In genomic region chr11:118874487-118875095, GRCm38 (mm10) we compare ENCODE assay signal across 11 mouse cellular contexts. TPM values are rescaled to one million over a fixed set of nuclear protein-coding genes. Genes with fewer than 3 reads are reported as not detected.
DNase-seq lines count a peak whose midpoint lies in the region; ATAC-seq lines count a peak whose summit lies in the region.
"Had no signal": no experiment of that assay in that cellular context is flagged by ENCODE, and none has a peak within 500 bp of the region (broad histone marks: within the 10 kb centered on the region; RNA-seq: fewer than 3 reads in every experiment).

No protein-coding gene starts in this region.

- H3K27me3 ChIP-seq in kidney, embryonic 16.5 days (ENCODE audit: insufficient read depth, low read length): peaks cover 2% of the 10 kb centered on the region
- H3K27me3 ChIP-seq in embryonic facial prominence, embryonic 14.5 days (replicated peaks; ENCODE audit: control insufficient read depth, insufficient read depth, low read length): no peaks in the 10 kb centered on the region
- H3K27me3 ChIP-seq in hindbrain, embryonic 12.5 days: no peaks in the 10 kb centered on the region
- no peaks in the 10 kb centered on the region for H3K27me3 ChIP-seq in midbrain, embryonic 15.5 days (replicated peaks)
- H3K27me3 ChIP-seq: limb, embryonic 15.5 days; lung, embryonic 15.5 days had no signal

- ATAC-seq in kidney, embryonic 16.5 days (ENCODE audit: low FRiP score, low TSS enrichment): peak; percentile 77
- ATAC-seq in embryonic facial prominence, embryonic 14.5 days (ENCODE audit: low read depth): no peak
- peak; percentile 38; the same call in 1 of the 2 replicates for ATAC-seq in hindbrain, embryonic 12.5 days (ENCODE audit: low FRiP score)
- ATAC-seq in midbrain, embryonic 15.5 days (replicated peaks): peak; percentile 57

- no peaks in the 10 kb centered on the region for H3K9me3 ChIP-seq in kidney, embryonic 16.5 days (ENCODE audit: low read length)
- H3K9me3 ChIP-seq in embryonic facial prominence, embryonic 14.5 days (ENCODE audit: control insufficient read depth, low read length): no peaks in the 10 kb centered on the region
- no peaks in the 10 kb centered on the region for H3K9me3 ChIP-seq in hindbrain, embryonic 12.5 days (replicated peaks)
- H3K9me3 ChIP-seq in midbrain, embryonic 15.5 days: no peaks in the 10 kb centered on the region
- H3K9me3 ChIP-seq: limb, embryonic 15.5 days; lung, embryonic 15.5 days had no signal

- no peak overlapping the region for H3K9ac ChIP-seq in kidney, embryonic 16.5 days (replicated peaks; ENCODE audit: low read length)
- H3K9ac ChIP-seq in embryonic facial prominence, embryonic 14.5 days (ENCODE audit: low read depth, low read length): no peak overlapping the region
- no peak overlapping the region; the same call in 1 of the 2 replicates for H3K9ac ChIP-seq in hindbrain, embryonic 12.5 days
- H3K9ac ChIP-seq in midbrain, embryonic 15.5 days: no peak overlapping the region
- H3K9ac ChIP-seq: limb, embryonic 15.5 days; lung, embryonic 15.5 days had no signal

- H3K4me3 ChIP-seq in kidney, embryonic 16.5 days (ENCODE audit: low read length): no peak overlapping the region
- no peak overlapping the region for H3K4me3 ChIP-seq in embryonic facial prominence, embryonic 14.5 days (ENCODE audit: low read depth, low read length)
- H3K4me3 ChIP-seq in hindbrain, embryonic 12.5 days: no peak overlapping the region
- no peak overlapping the region for H3K4me3 ChIP-seq in midbrain, embryonic 15.5 days
- H3K4me3 ChIP-seq: limb, embryonic 15.5 days; lung, embryonic 15.5 days had no signal

- H3K36me3 ChIP-seq in kidney, embryonic 16.5 days (ENCODE audit: insufficient read depth, low read length): no peaks in the 10 kb centered on the region
- no peaks in the 10 kb centered on the region for H3K36me3 ChIP-seq in embryonic facial prominence, embryonic 14.5 days (ENCODE audit: control insufficient read depth, insufficient read depth, low read length)
- H3K36me3 ChIP-seq in hindbrain, embryonic 12.5 days: no peaks in the 10 kb centered on the region
- no peaks in the 10 kb centered on the region for H3K36me3 ChIP-seq in midbrain, embryonic 15.5 days (replicated peaks)
- H3K36me3 ChIP-seq: limb, embryonic 15.5 days; lung, embryonic 15.5 days had no signal

- DNase-seq in kidney, adult 11 months: no peak
- DNase-seq in embryonic facial prominence, embryonic 14.5 days (ENCODE audit: low spot score): peak; percentile 49
- no peak for DNase-seq in thymus, postnatal 4 days
- DNase-seq in frontal cortex, postnatal 25 days (ENCODE audit: low spot score in 2 of 2): no peak
- no peak for DNase-seq in thymus, postnatal 10 days (ENCODE audit: low spot score in 2 of 2)
- DNase-seq: heart, postnatal 4 days had no signal

- peaks cover 21% of the 10 kb centered on the region for H3K4me1 ChIP-seq in kidney, embryonic 16.5 days (ENCODE audit: insufficient read depth, low read length)
- H3K4me1 ChIP-seq in embryonic facial prominence, embryonic 14.5 days (ENCODE audit: control insufficient read depth, insufficient read depth, low read length): peaks cover 6% of the 10 kb centered on the region; the same call in 1 of the 2 replicates
- H3K4me1 ChIP-seq in hindbrain, embryonic 12.5 days: peaks cover 33% of the 10 kb centered on the region
- peaks cover 34% of the 10 kb centered on the region for H3K4me1 ChIP-seq in midbrain, embryonic 15.5 days
- H3K4me1 ChIP-seq: lung, embryonic 15.5 days had no signal

- H3K27ac ChIP-seq in kidney, embryonic 16.5 days (ENCODE audit: low read length): no peak overlapping the region
- no peak overlapping the region for H3K27ac ChIP-seq in embryonic facial prominence, embryonic 14.5 days (replicated peaks; ENCODE audit: low read depth, low read length)
- H3K27ac ChIP-seq in hindbrain, embryonic 12.5 days: peak overlapping the region; percentile 75
- H3K27ac ChIP-seq in midbrain, embryonic 15.5 days: peak overlapping the region; percentile 68
- H3K27ac ChIP-seq: limb, embryonic 15.5 days; lung, embryonic 15.5 days had no signal

- no peak overlapping the region for H3K4me2 ChIP-seq in kidney, embryonic 16.5 days (replicated peaks; ENCODE audit: low read depth, low read length)
- H3K4me2 ChIP-seq in embryonic facial prominence, embryonic 14.5 days (ENCODE audit: low read depth, low read length): no peak overlapping the region
- H3K4me2 ChIP-seq in hindbrain, embryonic 12.5 days (replicated peaks): 0 out of 2 replicates have a peak overlapping the region, but pooled peaks have one; percentile 22
- no peak overlapping the region; the same call in 1 of the 2 replicates for H3K4me2 ChIP-seq in midbrain, embryonic 15.5 days
- H3K4me2 ChIP-seq: limb, embryonic 15.5 days; lung, embryonic 15.5 days had no signal

- 16% methylated on average over 7 of the region's 7 CpGs for WGBS in kidney, embryonic 16.5 days
- 30% methylated on average over 7 of the region's 7 CpGs for WGBS in embryonic facial prominence, embryonic 14.5 days
- 26% methylated on average over 7 of the region's 7 CpGs for WGBS in hindbrain, embryonic 12.5 days
- WGBS in midbrain, embryonic 15.5 days: 21% methylated on average over 7 of the region's 7 CpGs

RNA-seq across cellular contexts. Expression of gene Rbfox3, which starts 36.8 kb away (rescaled TPM):
- polyA plus RNA-seq in kidney, embryonic 16.5 days (2015; fragmentation: Nextera tagmentation; extraction: Ambion mirVana): 0.63 and 1.0 TPM in 2 replicates
- 3.4 and 3.5 TPM in 2 replicates for polyA plus RNA-seq in embryonic facial prominence, embryonic 14.5 days (2014; fragmentation: Nextera tagmentation; extraction: Ambion mirVana)
- polyA plus RNA-seq in hindbrain, embryonic 12.5 days (2016; fragmentation: Nextera tagmentation; extraction: Ambion mirVana): 26.5 and 33.6 TPM in 2 replicates
- 53.5 and 54.2 TPM in 2 replicates for polyA plus RNA-seq in midbrain, embryonic 15.5 days (2015; fragmentation: Nextera tagmentation; extraction: Ambion mirVana)

Comparison
In these comparisons a context has a peak if more than half of its experiments do, and no peak if none do; other contexts are left out.
1. H3K27ac ChIP-seq: peak in hindbrain, embryonic 12.5 days (single experiment) and midbrain, embryonic 15.5 days (single experiment); none in kidney, embryonic 16.5 days (single experiment) and embryonic facial prominence, embryonic 14.5 days (single experiment).